Mouse (Mus musculus) megakaryocyte, adult 5-6 weeks (primary cell): ENCODE data around the gene Apaf1. TPM values are rescaled to one million over a fixed set of nuclear protein-coding genes. Genes with fewer than 3 reads are reported as not detected.

Source experiments
- total RNA-seq, 2 experiments: library from RNA; stranded (forward) in 1 of 2; stranded (reverse) in 1 of 2; fragments of 153-499, 151-499 nt in 1 of 2; fragments of 221-1000, 200-1000 nt in 1 of 2; gene quantifications; 2 replicates each; pipeline versions ENCODE4 v1.2.3 to v1.2.4; 2015 to 2017

The Apaf1 gene
- total RNA-seq, 2 experiments from 2014 or later = 73.6 to 139 TPM

Other genes starting within 250 kb of the Apaf1 start
- gene Ikbip, start 170 bp upstream of the Apaf1 start, total RNA-seq (2015) = 8.1 and 15.4 TPM in 2 replicates
- 15.0 and 26.5 TPM in 2 replicates for gene Ikbip, start 170 bp upstream of the Apaf1 start, total RNA-seq (2017)
- gene Slc25a3, start 41.3 kb upstream of the Apaf1 start, total RNA-seq (2015) = 402 and 461 TPM in 2 replicates
- gene Slc25a3, start 41.3 kb upstream of the Apaf1 start, total RNA-seq (2017) = 143 and 163 TPM in 2 replicates
- 559 and 619 TPM in 2 replicates for gene Tmpo, start 98.5 kb upstream of the Apaf1 start, total RNA-seq (2015)
- gene Tmpo, start 98.5 kb upstream of the Apaf1 start, total RNA-seq (2017) = 895 and 963 TPM in 2 replicates